Mouse (Mus musculus) spleen, adult 18-20 months (tissue): ENCODE data around the gene Ube2e1.
"Not testable (repeated sequence)": the region's sequence is repeated elsewhere in the genome, so short reads cannot be mapped to it uniquely, and the experiment has no call there.

Source experiments
- DNase-seq, 2 experiments: peaks; one replicate each; pipeline ENCODE4 v3.0.0; 2022; ENCODE audit warnings: mixed read lengths in 2 of 2

The Ube2e1 gene

GRCm38 (mm10) chr14:18240132-18240531 is 91.5 kb downstream of the Ube2e1 start:
- no peak for DNase-seq

GRCm38 (mm10) chr14:18238750-18239731 is 92.6 kb downstream of the Ube2e1 start, which contains the start of gene Nr1d2:
Nr1d2 (minus strand) TSS chr14:18239127.
- DNase-seq = peak; percentile 95 to 96

- DNase-seq = peak; percentile 96 to 97
These were observed 93.4 kb downstream of the Ube2e1 start for GRCm38 (mm10) chr14:18238131-18238749.

- DNase-seq = no peak
These were observed 94.3 kb downstream of the Ube2e1 start for GRCm38 (mm10) chr14:18237381-18237780.

- DNase-seq = not testable (repeated sequence)
These were observed 95.0 kb downstream of the Ube2e1 start for GRCm38 (mm10) chr14:18236496-18237235.

- no peak for DNase-seq
These were observed 97.4 kb downstream of the Ube2e1 start for GRCm38 (mm10) chr14:18233981-18234960.

GRCm38 (mm10) chr14:18233076-18233475 is 98.6 kb downstream of the Ube2e1 start:
- no peak for DNase-seq
